Mouse (Mus musculus) gastrocnemius, postnatal 36 days (tissue): ENCODE measurements around the gene Akap17b. TPM values are rescaled to one million over a fixed set of nuclear protein-coding genes. Genes with fewer than 3 reads are reported as not detected.

Experiments
- DNase-seq, 2 experiments: peaks; one replicate each; pipeline ENCODE4 v3.0.0; 2022
- intact Hi-C: fragments of 180-260 bp; cut with DNase I; formaldehyde crosslinking; loops from one replicate; pipeline ENCODE4 v1.15.1; 2025
- total RNA-seq, 2 experiments: library from RNA; stranded (reverse); gene quantifications; 2 replicates each; pipeline ENCODE4 v1.2.3; 2021

Gene Akap17b
- total RNA-seq, 2 experiments from 2014 or later: 1.7 to 1.8 TPM

DNA sequence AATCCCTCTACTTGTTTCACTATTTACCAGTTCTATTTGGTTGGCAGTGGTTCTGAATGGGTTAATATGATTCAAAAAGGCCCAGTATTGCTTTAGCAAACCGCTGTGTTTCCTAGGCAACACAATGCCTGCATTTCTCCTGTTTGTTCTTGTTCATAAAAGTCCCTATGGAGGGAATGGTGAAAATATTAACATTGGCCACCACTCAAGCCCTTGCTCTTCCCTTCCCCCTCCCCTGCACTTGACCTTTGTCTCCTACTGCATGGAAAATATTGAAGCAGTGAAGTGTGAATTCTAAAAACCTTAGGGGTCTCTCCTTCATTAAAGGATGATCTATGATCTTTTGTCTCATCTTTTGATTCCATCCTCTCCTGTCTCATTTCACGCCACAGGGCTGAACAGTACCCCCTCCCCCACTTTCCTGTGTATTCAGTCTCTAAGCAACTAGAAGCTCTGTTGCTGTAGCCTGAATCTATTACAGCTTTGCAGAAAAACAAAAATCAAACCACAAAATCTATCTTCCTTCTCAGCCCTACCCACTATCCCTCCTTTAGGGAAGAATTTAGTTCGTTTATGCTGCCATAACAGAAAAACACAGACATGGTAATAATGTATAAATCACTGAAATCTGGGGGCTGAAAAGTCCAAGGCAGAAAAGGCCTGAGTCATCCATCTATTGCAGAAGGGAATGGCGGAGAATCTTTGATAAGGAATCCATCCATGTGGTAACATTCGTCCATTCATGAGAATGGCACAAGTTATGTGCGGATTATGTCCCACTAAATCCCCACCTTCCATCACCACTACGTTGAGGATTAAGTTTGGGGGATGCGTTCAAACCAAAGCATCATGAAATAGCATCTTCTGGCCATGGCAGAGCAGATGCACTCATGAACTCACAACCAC lies 57.6 kb downstream of the Akap17b start:
- intact Hi-C loops: no loop called here
- no peak for DNase-seq

DNA sequence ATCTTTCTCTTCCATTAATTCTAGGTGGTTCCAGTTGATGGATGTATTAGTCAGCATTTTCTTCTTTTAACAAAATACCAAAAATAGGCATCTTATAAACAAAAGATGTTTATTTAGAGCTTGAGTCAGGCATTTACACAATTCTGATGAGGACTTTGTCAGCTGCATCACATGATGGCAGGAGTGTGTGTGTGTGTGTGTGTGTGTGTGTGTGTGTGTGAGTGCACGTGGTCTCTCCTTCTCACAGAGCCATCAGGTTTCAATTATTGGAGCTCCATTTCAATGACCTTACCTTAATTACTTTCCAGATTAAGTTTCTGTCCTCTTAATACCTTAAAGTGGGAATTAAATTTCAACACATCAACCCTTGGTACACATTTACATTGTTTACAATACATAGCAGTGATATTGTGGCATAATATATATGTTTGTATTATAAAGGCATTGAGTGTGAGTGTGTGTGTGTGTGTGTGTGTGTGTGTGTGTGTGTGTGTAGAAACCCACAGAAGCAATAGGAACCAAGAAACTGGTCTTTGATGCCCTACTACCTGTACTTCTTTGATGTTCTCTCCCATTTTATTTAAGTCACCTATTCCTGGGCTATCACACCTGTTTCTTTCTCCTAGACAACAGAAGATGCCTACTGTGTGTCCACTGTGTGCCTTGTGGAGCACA lies 58.4 kb downstream of the Akap17b start:
- DNase-seq: no peak
- intact Hi-C loops: no loop called here

DNA sequence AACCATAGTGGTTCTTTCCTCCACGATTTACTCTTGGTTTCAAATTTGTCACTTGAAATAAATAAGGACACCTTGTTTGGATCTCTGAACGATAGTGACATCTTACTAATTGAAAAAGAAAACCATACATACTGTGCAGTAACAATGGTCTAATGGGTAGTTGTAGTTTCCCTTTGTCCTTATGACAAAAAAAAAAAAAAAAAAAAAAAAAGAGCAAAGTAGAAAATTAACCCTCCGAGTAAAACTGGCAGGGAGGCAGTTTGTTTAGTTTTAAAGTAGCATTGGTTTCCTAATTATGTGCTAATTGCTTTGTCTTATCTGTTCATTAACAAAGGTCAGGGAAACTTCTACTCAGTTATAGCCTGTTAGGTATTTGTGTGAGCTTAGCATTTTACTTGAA lies 83.1 kb downstream of the Akap17b start:
- intact Hi-C loops: no loop called here

GRCm38 (mm10) chrX:36561650-36562049 lies 83.5 kb downstream of the Akap17b start:
- intact Hi-C loops: loop anchor here (1.0 kb wide), 1 partner anchor 27 kb away; no protein-coding TSS in a partner anchor
- DNase-seq: peak; percentile 46 to 65

More for the DNA sequence above, 83.1 kb downstream of the Akap17b start:
- DNase-seq: no peak

DNA sequence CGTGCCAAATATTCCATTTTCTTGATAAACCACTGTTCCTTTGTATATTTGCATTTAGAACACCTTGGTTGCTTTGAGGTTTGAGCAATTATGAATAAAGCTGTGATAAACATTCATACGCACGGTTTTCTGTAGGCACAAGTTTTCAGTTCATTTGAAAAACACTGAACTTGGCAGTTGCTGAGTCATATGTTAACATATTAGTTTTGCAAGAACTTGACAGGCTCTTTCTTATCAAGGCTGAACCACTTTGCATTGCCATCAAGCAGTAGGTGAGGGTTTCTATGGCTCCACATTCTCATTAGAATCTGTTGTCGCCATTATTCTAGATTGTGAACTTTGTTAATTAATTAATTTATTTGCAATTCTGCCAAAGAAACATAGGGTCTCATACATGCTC lies 85.0 kb downstream of the Akap17b start:
- intact Hi-C loops: no loop called here
- no peak for DNase-seq

Other genes starting within 250 kb of the Akap17b start
- gene Gm6268, start 244.1 kb downstream of the Akap17b start, total RNA-seq: not detected
- gene Gm14569, start 153.6 kb downstream of the Akap17b start, total RNA-seq: not detected
- 1 to 10 TPM; 6.4 to 8.0 TPM for gene Pgrmc1, start 47.2 kb downstream of the Akap17b start, total RNA-seq
- gene Slc25a43, start 98.3 kb upstream of the Akap17b start, total RNA-seq: under 1 TPM in 1 of 2 experiments, not detected in 1; 0.22 TPM
- 10 to 100 TPM; 69.8 to 72.5 TPM for gene Slc25a5, start 150.3 kb upstream of the Akap17b start, total RNA-seq
- gene Ube2a, start 228.5 kb upstream of the Akap17b start, total RNA-seq: 10 to 100 TPM; 37.8 to 38.8 TPM
- gene C330007P06Rik, start 228.7 kb upstream of the Akap17b start, total RNA-seq: 10 to 100 TPM; 10.6 to 10.7 TPM